ENCODE assay signal across 18 mouse cellular contexts in the genomic region with DNA sequence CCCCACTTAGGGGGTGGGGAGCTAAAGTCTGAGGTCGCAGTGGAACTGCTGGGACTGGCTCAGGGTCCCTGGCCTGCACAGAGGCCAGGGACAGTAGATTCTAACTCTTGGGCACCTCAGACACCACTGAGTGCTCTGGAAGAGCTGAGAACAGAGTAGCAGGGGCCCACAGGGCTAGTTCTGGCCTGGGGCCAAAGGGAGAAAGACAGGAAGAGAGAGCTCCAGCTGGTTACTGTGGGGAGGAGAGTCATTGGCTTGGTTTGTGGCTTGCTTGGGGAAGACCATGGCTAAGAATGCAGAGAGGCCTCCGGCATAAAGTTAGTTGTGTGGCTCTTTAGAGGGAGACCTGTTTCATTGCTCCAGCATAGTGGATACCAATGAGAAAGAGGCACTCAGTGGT. TPM values are rescaled to one million over a fixed set of nuclear protein-coding genes. Genes with fewer than 3 reads are reported as not detected.
DNase-seq lines count a peak whose midpoint lies in the region; ATAC-seq and TF ChIP-seq lines count a peak whose summit lies in the region.
"Had no signal": no experiment of that assay in that cellular context is flagged by ENCODE, and none has a peak within 500 bp of the region (broad histone marks: within the 10 kb centered on the region; RNA-seq: fewer than 3 reads in every experiment).

No protein-coding gene starts in this region.

- TF ChIP-seq CTCF in intestine, postnatal 0 days (IDR thresholded peaks at IDR 0.05; ENCODE audit: low read depth) = no peak

- no peaks in the 10 kb centered on the region for H3K4me1 ChIP-seq in embryonic facial prominence, embryonic 14.5 days (ENCODE audit: control insufficient read depth, insufficient read depth, low read length)
- no peaks in the 10 kb centered on the region for H3K4me1 ChIP-seq in embryonic facial prominence, embryonic 10.5 days
- H3K4me1 ChIP-seq in kidney, embryonic 16.5 days (ENCODE audit: insufficient read depth, low read length) = no peaks in the 10 kb centered on the region
- no peaks in the 10 kb centered on the region for H3K4me1 ChIP-seq in intestine, postnatal 0 days (replicated peaks; ENCODE audit: control insufficient read depth, insufficient read depth, low read length)
- H3K4me1 ChIP-seq: embryonic facial prominence, embryonic 12.5 days; forebrain, embryonic 13.5 days; hindbrain, embryonic 10.5 days; neural tube, embryonic 12.5 days had no signal

- ATAC-seq in embryonic facial prominence, embryonic 14.5 days (ENCODE audit: low read depth) = 0 out of 2 replicates have a peak, but pooled peaks have one; percentile 50
- no peak for ATAC-seq in kidney, embryonic 16.5 days (ENCODE audit: low FRiP score, low TSS enrichment)
- ATAC-seq in intestine, postnatal 0 days = 0 out of 2 replicates have a peak, but pooled peaks have one; percentile 53
- ATAC-seq: forebrain, embryonic 13.5 days; inflammation-experienced regulatory T-cells, adult 6 months had no signal

- no peak overlapping the region for H3K4me3 ChIP-seq in embryonic facial prominence, embryonic 14.5 days (ENCODE audit: low read depth, low read length)
- H3K4me3 ChIP-seq in embryonic facial prominence, embryonic 10.5 days = no peak overlapping the region
- no peak overlapping the region for H3K4me3 ChIP-seq in kidney, embryonic 16.5 days (ENCODE audit: low read length)
- no peak overlapping the region for H3K4me3 ChIP-seq in intestine, postnatal 0 days (ENCODE audit: low read depth, low read length)
- H3K4me3 ChIP-seq: embryonic facial prominence, embryonic 12.5 days; forebrain, embryonic 13.5 days; hindbrain, embryonic 10.5 days; neural tube, embryonic 12.5 days had no signal

- WGBS in embryonic facial prominence, embryonic 14.5 days = 63% methylated on average over 2 of the region's 2 CpGs
- 72% methylated on average over 2 of the region's 2 CpGs for WGBS in embryonic facial prominence, embryonic 10.5 days
- 62% methylated on average over 2 of the region's 2 CpGs for whole genome bisulfite sequencing in kidney, embryonic 16.5 days
- 59% methylated on average over 2 of the region's 2 CpGs for WGBS in intestine, postnatal 0 days

- H3K9me3 ChIP-seq in embryonic facial prominence, embryonic 14.5 days (ENCODE audit: control insufficient read depth, low read length) = no peaks in the 10 kb centered on the region
- H3K9me3 ChIP-seq in embryonic facial prominence, embryonic 10.5 days = no peaks in the 10 kb centered on the region
- H3K9me3 ChIP-seq in kidney, embryonic 16.5 days (ENCODE audit: low read length) = no peaks in the 10 kb centered on the region
- H3K9me3 ChIP-seq in intestine, postnatal 0 days (ENCODE audit: control insufficient read depth) = no peaks in the 10 kb centered on the region
- H3K9me3 ChIP-seq: embryonic facial prominence, embryonic 12.5 days; forebrain, embryonic 13.5 days; hindbrain, embryonic 10.5 days; neural tube, embryonic 12.5 days had no signal

- H3K9ac ChIP-seq in embryonic facial prominence, embryonic 14.5 days (ENCODE audit: low read depth, low read length) = no peak overlapping the region
- H3K9ac ChIP-seq in kidney, embryonic 16.5 days (replicated peaks; ENCODE audit: low read length) = no peak overlapping the region
- no peak overlapping the region for H3K9ac ChIP-seq in intestine, postnatal 0 days (ENCODE audit: low read depth, low read length)
- H3K9ac ChIP-seq: embryonic facial prominence, embryonic 12.5 days; forebrain, embryonic 13.5 days; neural tube, embryonic 12.5 days had no signal

- H3K36me3 ChIP-seq in embryonic facial prominence, embryonic 14.5 days (ENCODE audit: control insufficient read depth, insufficient read depth, low read length) = no peaks in the 10 kb centered on the region
- H3K36me3 ChIP-seq in embryonic facial prominence, embryonic 10.5 days (replicated peaks) = no peaks in the 10 kb centered on the region
- no peaks in the 10 kb centered on the region for H3K36me3 ChIP-seq in kidney, embryonic 16.5 days (ENCODE audit: insufficient read depth, low read length)
- no peaks in the 10 kb centered on the region for H3K36me3 ChIP-seq in intestine, postnatal 0 days (ENCODE audit: control insufficient read depth, insufficient read depth)
- H3K36me3 ChIP-seq: embryonic facial prominence, embryonic 12.5 days; hindbrain, embryonic 10.5 days; neural tube, embryonic 12.5 days had no signal

- no peaks in the 10 kb centered on the region for H3K27me3 ChIP-seq in embryonic facial prominence, embryonic 14.5 days (replicated peaks; ENCODE audit: control insufficient read depth, insufficient read depth, low read length)
- no peaks in the 10 kb centered on the region for H3K27me3 ChIP-seq in embryonic facial prominence, embryonic 10.5 days (replicated peaks; ENCODE audit: low read depth, poor library complexity, severe bottlenecking)
- no peaks in the 10 kb centered on the region for H3K27me3 ChIP-seq in kidney, embryonic 16.5 days (ENCODE audit: insufficient read depth, low read length)
- H3K27me3 ChIP-seq in intestine, postnatal 0 days (replicated peaks; ENCODE audit: control insufficient read depth, insufficient read depth, low read length) = no peaks in the 10 kb centered on the region
- H3K27me3 ChIP-seq: embryonic facial prominence, embryonic 12.5 days; forebrain, embryonic 13.5 days; neural tube, embryonic 12.5 days had no signal

- H3K27ac ChIP-seq in embryonic facial prominence, embryonic 14.5 days (replicated peaks; ENCODE audit: low read depth, low read length) = no peak overlapping the region
- no peak overlapping the region for H3K27ac ChIP-seq in embryonic facial prominence, embryonic 10.5 days (replicated peaks)
- H3K27ac ChIP-seq in kidney, embryonic 16.5 days (ENCODE audit: low read length) = no peak overlapping the region
- H3K27ac ChIP-seq in intestine, postnatal 0 days (ENCODE audit: low read depth, low read length) = no peak overlapping the region
- H3K27ac ChIP-seq: embryonic facial prominence, embryonic 12.5 days; forebrain, embryonic 13.5 days; hindbrain, embryonic 10.5 days; macrophage; neural tube, embryonic 12.5 days had no signal

- H3K4me2 ChIP-seq in embryonic facial prominence, embryonic 14.5 days (ENCODE audit: low read depth, low read length) = no peak overlapping the region
- H3K4me2 ChIP-seq in kidney, embryonic 16.5 days (replicated peaks; ENCODE audit: low read depth, low read length) = no peak overlapping the region
- H3K4me2 ChIP-seq in intestine, postnatal 0 days (replicated peaks; ENCODE audit: low read depth) = no peak overlapping the region
- H3K4me2 ChIP-seq: embryonic facial prominence, embryonic 12.5 days; forebrain, embryonic 13.5 days; neural tube, embryonic 12.5 days had no signal

- peak; percentile 3 for DNase-seq in embryonic facial prominence, embryonic 14.5 days (ENCODE audit: low spot score)
- DNase-seq in embryonic facial prominence, embryonic 10.5 days (ENCODE audit: low spot score) = no peak
- peak; percentile 6 for DNase-seq in kidney, postnatal 14 days
- DNase-seq in 416B (ENCODE audit: low read depth) = peak; percentile 77
- DNase-seq in right cerebral cortex, adult 18-20 months = no peak
- DNase-seq in frontal cortex, postnatal 25 days (ENCODE audit: low spot score in 2 of 2) = no peak
- DNase-seq: adrenal gland, postnatal 10 days; cerebellum, postnatal 25 days; gastrocnemius, postnatal 14 days; spleen, adult 18-20 months had no signal

RNA-seq across cellular contexts. Expression of a gene that starts 21.5 kb away (rescaled TPM):
- 0.43 TPM in 1 of 2 replicates, not detected in the other for polyA plus RNA-seq in embryonic facial prominence, embryonic 14.5 days (2014; fragmentation: Nextera tagmentation; extraction: Ambion mirVana)
- polyA plus RNA-seq in embryonic facial prominence, embryonic 10.5 days (2016; fragmentation: Nextera tagmentation; extraction: Ambion mirVana) = 0.05 TPM in 1 of 2 replicates, not detected in the other
- polyA plus RNA-seq in kidney, embryonic 16.5 days (2015; fragmentation: Nextera tagmentation; extraction: Ambion mirVana) = 0.15 TPM in 1 of 2 replicates, not detected in the other
- 0.38 and 0.43 TPM in 2 replicates for polyA plus RNA-seq in intestine, postnatal 0 days (2015; fragmentation: Nextera tagmentation; extraction: Ambion mirVana)
- polyA plus RNA-seq: neural tube, embryonic 12.5 days had no signal

Comparison
In these comparisons a context has a peak if more than half of its experiments do, and no peak if none do; other contexts are left out.
1. DNase-seq: peak in embryonic facial prominence, embryonic 14.5 days (single experiment), kidney, postnatal 14 days (single experiment) and 416B (single experiment); none in embryonic facial prominence, embryonic 10.5 days (single experiment), right cerebral cortex, adult 18-20 months (single experiment) and frontal cortex, postnatal 25 days (0 of 2).